Mouse (Mus musculus) adrenal gland, adult 8-10 months (tissue): Measurements from ENCODE around the gene Smtnl1. TPM values are rescaled to one million over a fixed set of nuclear protein-coding genes. Genes with fewer than 3 reads are reported as not detected.
A peak's percentile ranks its signal among the peaks of the same experiment; 100 is the strongest.

ENCODE experiments used
- DNase-seq: peaks from one replicate; pipeline ENCODE4 v3.0.0; 2022
- total RNA-seq, 4 experiments: library from RNA; stranded (reverse); gene quantifications; 2 replicates each; pipeline ENCODE4 v1.2.4; 2022

The Smtnl1 gene
- not detected for total RNA-seq

GRCm38 (mm10) chr2:84822552-84822951, at the start of gene Smtnl1:
Gene Smtnl1, minus strand, starts transcription at chr2:84822652.
- DNase-seq: no peak

GRCm38 (mm10) chr2:84870623-84871160, 48.2 kb upstream of the Smtnl1 start:
- DNase-seq: no peak

GRCm38 (mm10) chr2:84868977-84869376, 46.5 kb upstream of the Smtnl1 start:
- DNase-seq: no peak

GRCm38 (mm10) chr2:84868521-84868943, 46.1 kb upstream of the Smtnl1 start:
- peak; percentile 50 for DNase-seq

GRCm38 (mm10) chr2:84865616-84866571, 43.4 kb upstream of the Smtnl1 start:
- no peak for DNase-seq

- peak; percentile 56 for DNase-seq
Measured at GRCm38 (mm10) chr2:84862231-84862630, 39.8 kb upstream of the Smtnl1 start.

- no peak for DNase-seq
Measured at GRCm38 (mm10) chr2:84861430-84861829, 39.0 kb upstream of the Smtnl1 start.

- DNase-seq: no peak
Measured at GRCm38 (mm10) chr2:84859991-84860780, 37.7 kb upstream of the Smtnl1 start.

- no peak for DNase-seq
Measured at GRCm38 (mm10) chr2:84858551-84858950, 36.1 kb upstream of the Smtnl1 start.

GRCm38 (mm10) chr2:84855732-84856131, 33.3 kb upstream of the Smtnl1 start:
- no peak for DNase-seq

GRCm38 (mm10) chr2:84851130-84852040, 28.9 kb upstream of the Smtnl1 start:
- DNase-seq: peak; percentile 58

GRCm38 (mm10) chr2:84850407-84851129, 28.1 kb upstream of the Smtnl1 start:
- DNase-seq: no peak

GRCm38 (mm10) chr2:84845226-84845625, 22.8 kb upstream of the Smtnl1 start:
- no peak for DNase-seq

GRCm38 (mm10) chr2:84843654-84844053, 21.2 kb upstream of the Smtnl1 start:
- no peak for DNase-seq

- no peak for DNase-seq
Measured at GRCm38 (mm10) chr2:84841905-84842304, 19.5 kb upstream of the Smtnl1 start.

GRCm38 (mm10) chr2:84840748-84841563, 18.5 kb upstream of the Smtnl1 start:
- no peak for DNase-seq

GRCm38 (mm10) chr2:84840016-84840747, 17.7 kb upstream of the Smtnl1 start:
- DNase-seq: no peak

GRCm38 (mm10) chr2:84838993-84839980, 16.8 kb upstream of the Smtnl1 start:
- no peak for DNase-seq
